Mouse (Mus musculus): ENCODE measurements around the gene Cox7b2.
"Not testable (repeated sequence)": the region's sequence is repeated elsewhere in the genome, so short reads cannot be mapped to it uniquely, and the experiment has no call there.

Cox7b2 gene

DNA sequence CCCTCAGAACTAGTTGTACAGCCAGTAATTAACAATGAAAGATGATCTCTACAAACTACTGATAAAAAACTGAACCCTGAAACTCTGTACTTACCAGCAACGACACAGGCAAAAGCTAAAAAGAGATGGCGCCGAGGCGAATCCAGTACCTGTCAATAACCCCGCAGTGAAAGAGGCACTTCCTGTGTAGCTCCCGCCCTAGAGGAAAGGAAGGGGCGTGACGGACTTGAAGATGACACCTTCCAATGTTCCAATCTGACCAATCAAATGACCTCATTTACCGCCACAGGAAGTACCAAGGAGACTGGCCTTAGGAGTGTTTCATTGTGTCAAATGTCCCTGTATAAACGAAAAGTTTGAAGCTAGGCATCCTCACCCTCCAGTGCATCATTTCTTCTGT lies at the start of gene Cox7b2:
TSS of gene Cox7b2 (minus strand) at position 127 of the 400 bp plus-strand sequence.
- DNase-seq (ENCODE audit: low read depth, low spot score): no peak

GRCm38 (mm10) chr5:71595321-71595720 lies 47.3 kb upstream of the Cox7b2 start:
- no peak for DNase-seq (ENCODE audit: low read depth, low spot score)

GRCm38 (mm10) chr5:71593745-71594255 lies 45.8 kb upstream of the Cox7b2 start:
- no peak for DNase-seq (ENCODE audit: low read depth, low spot score)

- DNase-seq (ENCODE audit: low read depth, low spot score): no peak
These were observed 23.7 kb upstream of the Cox7b2 start for GRCm38 (mm10) chr5:71571646-71572237.

GRCm38 (mm10) chr5:71545554-71545953 lies 2.5 kb downstream of the Cox7b2 start:
- DNase-seq (ENCODE audit: low read depth, low spot score): peak; percentile 1

- not testable (repeated sequence) for DNase-seq (ENCODE audit: low read depth, low spot score)
These were observed 22.5 kb downstream of the Cox7b2 start for GRCm38 (mm10) chr5:71525486-71525885.

DNA sequence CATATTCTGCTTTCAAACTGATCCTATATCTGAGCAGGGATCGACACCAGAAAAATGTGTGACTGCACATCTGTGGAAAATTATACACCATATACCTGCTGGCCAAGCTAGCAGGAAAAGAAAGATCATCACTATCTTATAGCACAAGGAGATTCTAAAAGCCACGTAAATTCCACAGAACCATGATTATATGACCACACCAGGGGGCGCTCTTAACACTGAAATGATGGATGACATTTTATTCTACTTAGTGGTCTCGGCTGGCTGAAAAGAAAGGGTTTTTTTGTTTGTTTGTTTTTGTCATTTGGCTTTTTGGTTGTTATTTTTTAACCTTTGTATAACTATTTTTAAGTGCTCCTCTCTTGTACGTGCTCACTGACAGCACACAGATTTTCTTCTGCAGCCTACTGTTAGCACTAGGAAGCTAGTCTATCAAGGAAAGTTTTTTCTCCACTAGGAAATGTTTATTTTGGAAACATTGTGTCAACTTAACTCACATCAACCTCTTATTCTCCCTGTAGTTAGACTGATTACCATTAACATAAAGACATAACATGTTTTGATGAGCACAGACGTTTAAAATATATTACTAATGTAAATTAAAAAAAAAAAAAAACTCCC lies 45.8 kb downstream of the Cox7b2 start:
- DNase-seq (ENCODE audit: low read depth, low spot score): peak; percentile 25

GRCm38 (mm10) chr5:71495621-71496020 lies 52.4 kb downstream of the Cox7b2 start:
- DNase-seq (ENCODE audit: low read depth, low spot score): no peak

- no peak for DNase-seq (ENCODE audit: low read depth, low spot score)
These were observed 91.0 kb downstream of the Cox7b2 start for GRCm38 (mm10) chr5:71456957-71457356.

DNA sequence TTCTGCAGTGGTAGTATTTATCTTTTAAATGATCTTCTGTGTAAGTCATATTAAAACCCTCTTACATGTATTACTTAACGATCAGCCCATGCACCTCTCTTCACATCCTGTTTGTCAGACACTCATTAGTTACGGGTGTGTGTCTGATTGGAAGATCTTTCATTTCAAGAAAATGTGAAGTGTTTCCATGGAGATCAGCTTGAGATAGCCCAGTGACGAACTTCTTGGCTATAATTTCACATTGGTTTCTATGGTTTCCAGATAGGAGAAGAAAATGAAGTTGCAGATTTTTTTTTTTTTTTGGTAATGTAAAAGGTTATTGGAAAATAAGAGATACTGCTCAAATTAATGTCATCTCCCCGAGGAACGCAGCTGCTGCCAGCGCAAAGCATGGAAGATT lies 107.8 kb downstream of the Cox7b2 start:
- DNase-seq (ENCODE audit: low read depth, low spot score): no peak

Measured in CD4-positive helper T cell, adult 2 months (primary cell).